Mouse (Mus musculus) kidney, adult 2 months (tissue): ENCODE data around the gene Huwe1.

ENCODE experiments used
- CTCF ChIP-seq: fragments of 200-500 bp; conservative IDR thresholded peaks from 2 replicates; pipeline ENCODE4 v1.5.1; 2011; ENCODE audit warnings: low read depth, mild to moderate bottlenecking, control low read depth, low read length, moderate library complexity, mixed read lengths; ENCODE audit not compliant: insufficient read depth, insufficient read length
- POLR2A ChIP-seq: fragments of 200-500 bp; IDR thresholded peaks from one replicate; pipeline ENCODE4 v1.6.1; 2011; ENCODE audit warnings: low read depth, low read length, control low read depth

DNA sequence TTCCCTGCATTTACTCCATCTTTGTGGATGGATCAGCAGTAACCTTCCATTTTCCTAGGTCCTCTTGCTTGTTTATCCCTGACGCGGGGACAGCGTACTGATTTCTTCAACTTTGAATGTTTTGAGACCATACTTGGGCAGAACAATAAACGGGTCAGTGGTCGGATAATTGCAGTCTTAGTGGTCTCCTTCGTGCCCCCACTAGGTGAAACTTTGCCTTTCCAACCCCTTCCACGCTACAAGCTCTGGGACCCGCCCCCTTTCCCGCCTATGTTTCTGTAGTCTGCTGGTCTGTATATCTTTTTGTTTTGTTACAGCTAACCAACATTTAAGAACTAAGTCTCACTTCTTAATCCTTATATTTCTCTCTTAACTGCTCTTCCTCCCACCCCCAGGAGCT lies 3.8 kb downstream of the Huwe1 start:
- no peak for TF ChIP-seq CTCF
- no peak for TF ChIP-seq POLR2A
